Mouse (Mus musculus): ENCODE measurements at regions not wholly inside any gene's neighbourhood (a gene's known extent, or its start where the extent isn't known, plus 50 kb on each side); places are given as distances from the start of the nearest gene placed in this dataset.

- Histone ChIP-seq H3K36me3 (no peaks in the 10 kb centered on the region), H3K27me3 (no peaks in the 10 kb centered on the region), H3K27ac (no peak overlapping the region), H3K9ac (no peak overlapping the region), H3K4me3 (replicated peaks) (no peak overlapping the region), H3K4me2 (no peak overlapping the region), H3K4me1 (no peaks in the 10 kb centered on the region), H3K9me3 (replicated peaks) (no peaks in the 10 kb centered on the region)
- 46% methylated on average over 5 of the region's 5 CpGs for WGBS
- no peak for ATAC-seq (replicated peaks; ENCODE audit: low FRiP score)
Observed at GRCm38 (mm10) chr1:186393005-186393404, 275.9 kb upstream of the Lyplal1 start.

GRCm38 (mm10) chr1:186384440-186384839 lies 267.3 kb upstream of the Lyplal1 start:
- no peak overlapping the region for H3K27ac ChIP-seq
- 72% methylated on average over 4 of the region's 4 CpGs for WGBS
- no peaks in the 10 kb centered on the region for H3K4me1 ChIP-seq
- H3K9me3 ChIP-seq (replicated peaks): no peaks in the 10 kb centered on the region
- no peaks in the 10 kb centered on the region for H3K27me3 ChIP-seq
- no peak overlapping the region for H3K4me3 ChIP-seq (replicated peaks)
- ATAC-seq (replicated peaks; ENCODE audit: low FRiP score): no peak
- H3K4me2 ChIP-seq: no peak overlapping the region
- no peak overlapping the region for H3K9ac ChIP-seq
- H3K36me3 ChIP-seq: no peaks in the 10 kb centered on the region

GRCm38 (mm10) chr1:186383453-186383852 lies 266.3 kb upstream of the Lyplal1 start:
- Histone ChIP-seq H3K9ac (no peak overlapping the region), H3K27me3 (no peaks in the 10 kb centered on the region), H3K36me3 (no peaks in the 10 kb centered on the region), H3K4me3 (replicated peaks) (no peak overlapping the region), H3K27ac (no peak overlapping the region), H3K4me2 (no peak overlapping the region), H3K4me1 (no peaks in the 10 kb centered on the region), H3K9me3 (replicated peaks) (no peaks in the 10 kb centered on the region)
- no peak for ATAC-seq (replicated peaks; ENCODE audit: low FRiP score)
- 68% methylated on average over 2 of the region's 2 CpGs for WGBS

GRCm38 (mm10) chr1:186383006-186383405 lies 265.9 kb upstream of the Lyplal1 start:
- 84% methylated on average over 3 of the region's 3 CpGs for WGBS
- H3K36me3 ChIP-seq: no peaks in the 10 kb centered on the region
- ATAC-seq (replicated peaks; ENCODE audit: low FRiP score): no peak
- no peak overlapping the region for H3K9ac ChIP-seq
- H3K9me3 ChIP-seq (replicated peaks): no peaks in the 10 kb centered on the region
- H3K27ac ChIP-seq: no peak overlapping the region
- no peak overlapping the region for H3K4me3 ChIP-seq (replicated peaks)
- no peaks in the 10 kb centered on the region for H3K4me1 ChIP-seq
- H3K27me3 ChIP-seq: no peaks in the 10 kb centered on the region
- no peak overlapping the region for H3K4me2 ChIP-seq

GRCm38 (mm10) chr1:186379938-186380847 lies 263.1 kb upstream of the Lyplal1 start:
- Histone ChIP-seq H3K27ac (no peak overlapping the region), H3K27me3 (no peaks in the 10 kb centered on the region), H3K4me1 (no peaks in the 10 kb centered on the region), H3K9ac (no peak overlapping the region), H3K4me3 (replicated peaks) (no peak overlapping the region), H3K9me3 (replicated peaks) (no peaks in the 10 kb centered on the region), H3K4me2 (no peak overlapping the region), H3K36me3 (no peaks in the 10 kb centered on the region)
- ATAC-seq (replicated peaks; ENCODE audit: low FRiP score): no peak
- WGBS: 58% methylated on average over 10 of the region's 10 CpGs

- H3K9ac ChIP-seq: no peak overlapping the region
- no peaks in the 10 kb centered on the region for H3K36me3 ChIP-seq
- H3K4me3 ChIP-seq (replicated peaks): no peak overlapping the region
- H3K27me3 ChIP-seq: no peaks in the 10 kb centered on the region
- WGBS: 74% methylated on average over 9 of the region's 9 CpGs
- no peak overlapping the region for H3K27ac ChIP-seq
- no peaks in the 10 kb centered on the region for H3K4me1 ChIP-seq
- no peak for ATAC-seq (replicated peaks; ENCODE audit: low FRiP score)
- H3K4me2 ChIP-seq: no peak overlapping the region
- no peaks in the 10 kb centered on the region for H3K9me3 ChIP-seq (replicated peaks)
Observed at GRCm38 (mm10) chr1:186376906-186377623, 260.0 kb upstream of the Lyplal1 start.

GRCm38 (mm10) chr1:186374009-186374649 lies 257.0 kb upstream of the Lyplal1 start:
- H3K9me3 ChIP-seq (replicated peaks): no peaks in the 10 kb centered on the region
- no peak overlapping the region for H3K27ac ChIP-seq
- H3K4me3 ChIP-seq (replicated peaks): no peak overlapping the region
- H3K27me3 ChIP-seq: no peaks in the 10 kb centered on the region
- WGBS: 61% methylated on average over 9 of the region's 9 CpGs
- H3K4me2 ChIP-seq: no peak overlapping the region
- H3K4me1 ChIP-seq: no peaks in the 10 kb centered on the region
- H3K9ac ChIP-seq: no peak overlapping the region
- no peak for ATAC-seq (replicated peaks; ENCODE audit: low FRiP score)
- H3K36me3 ChIP-seq: no peaks in the 10 kb centered on the region

- H3K4me2 ChIP-seq: no peak overlapping the region
- no peak for ATAC-seq (replicated peaks; ENCODE audit: low FRiP score)
- no peaks in the 10 kb centered on the region for H3K4me1 ChIP-seq
Observed at GRCm38 (mm10) chr1:186373386-186373785, 256.3 kb upstream of the Lyplal1 start.

GRCm38 (mm10) chr1:186372770-186373353 lies 255.8 kb upstream of the Lyplal1 start:
- H3K27ac ChIP-seq: no peak overlapping the region
- H3K4me1 ChIP-seq: no peaks in the 10 kb centered on the region
- no peaks in the 10 kb centered on the region for H3K9me3 ChIP-seq (replicated peaks)
- H3K4me2 ChIP-seq: no peak overlapping the region
- 0 out of 2 replicates have a peak, but pooled peaks have one; percentile 25 for ATAC-seq (replicated peaks; ENCODE audit: low FRiP score)
- H3K4me3 ChIP-seq (replicated peaks): no peak overlapping the region
- no peaks in the 10 kb centered on the region for H3K36me3 ChIP-seq
- 91% methylated on average over 2 of the region's 2 CpGs for WGBS
- H3K27me3 ChIP-seq: no peaks in the 10 kb centered on the region
- no peak overlapping the region for H3K9ac ChIP-seq

More at GRCm38 (mm10) chr1:186373386-186373785, 256.3 kb upstream of the Lyplal1 start:
- Histone ChIP-seq H3K27me3 (no peaks in the 10 kb centered on the region), H3K4me3 (replicated peaks) (no peak overlapping the region), H3K9ac (no peak overlapping the region), H3K9me3 (replicated peaks) (no peaks in the 10 kb centered on the region), H3K36me3 (no peaks in the 10 kb centered on the region), H3K27ac (no peak overlapping the region)
- 47% methylated on average over 4 of the region's 4 CpGs for WGBS

- Histone ChIP-seq H3K36me3 (no peaks in the 10 kb centered on the region), H3K4me2 (no peak overlapping the region), H3K4me1 (peaks cover 2% of the 10 kb centered on the region), H3K27ac (no peak overlapping the region), H3K9me3 (replicated peaks) (no peaks in the 10 kb centered on the region), H3K9ac (no peak overlapping the region), H3K4me3 (replicated peaks) (no peak overlapping the region), H3K27me3 (no peaks in the 10 kb centered on the region)
- 86% methylated on average over 4 of the region's 4 CpGs for WGBS
- no peak for ATAC-seq (replicated peaks; ENCODE audit: low FRiP score)
Observed at GRCm38 (mm10) chr1:186363356-186363755, 246.2 kb upstream of the Lyplal1 start.

- Histone ChIP-seq H3K9ac (no peak overlapping the region), H3K36me3 (no peaks in the 10 kb centered on the region), H3K27me3 (no peaks in the 10 kb centered on the region), H3K4me3 (replicated peaks) (no peak overlapping the region), H3K9me3 (replicated peaks) (no peaks in the 10 kb centered on the region), H3K27ac (no peak overlapping the region), H3K4me2 (peak overlapping the region; percentile 26), H3K4me1 (peaks cover 7% of the 10 kb centered on the region)
- WGBS: 22% methylated on average over 15 of the region's 15 CpGs
- no peak for ATAC-seq (replicated peaks; ENCODE audit: low FRiP score)
Observed at GRCm38 (mm10) chr1:186358011-186358670, 241.0 kb upstream of the Lyplal1 start.
